Mouse (Mus musculus): ENCODE measurements at regions not wholly inside any gene's neighbourhood (a gene's known extent, or its start where the extent isn't known, plus 50 kb on each side); places are given as distances from the start of the nearest gene placed in this dataset.

DNA sequence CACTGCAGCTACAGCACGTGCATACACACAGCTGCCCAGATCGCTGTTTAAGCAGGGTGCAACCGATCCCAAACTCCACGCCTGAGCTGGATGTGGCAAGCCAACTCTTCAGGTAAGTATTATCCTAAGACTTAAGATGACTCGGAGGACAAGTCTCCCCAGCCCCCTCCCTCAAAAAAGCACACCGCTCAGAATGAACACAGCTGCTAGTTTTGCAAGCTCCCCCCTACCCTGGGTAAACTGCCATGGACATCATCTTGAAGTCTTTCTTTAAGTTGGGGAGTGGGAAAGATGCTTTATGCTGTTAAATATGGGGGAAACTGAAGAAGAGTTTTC, 448.1 kb downstream of the Cd83 start:
- no peaks in the 10 kb centered on the region for H3K9me3 ChIP-seq (ENCODE audit: control insufficient read depth, low read length)
- no peak for ATAC-seq (ENCODE audit: low FRiP score, low TSS enrichment)
- TF ChIP-seq CTCF (IDR thresholded peaks at IDR 0.05; ENCODE audit: low read depth): no peak
- TF ChIP-seq EP300 (optimal IDR thresholded peaks at IDR 0.05): no peak

DNA sequence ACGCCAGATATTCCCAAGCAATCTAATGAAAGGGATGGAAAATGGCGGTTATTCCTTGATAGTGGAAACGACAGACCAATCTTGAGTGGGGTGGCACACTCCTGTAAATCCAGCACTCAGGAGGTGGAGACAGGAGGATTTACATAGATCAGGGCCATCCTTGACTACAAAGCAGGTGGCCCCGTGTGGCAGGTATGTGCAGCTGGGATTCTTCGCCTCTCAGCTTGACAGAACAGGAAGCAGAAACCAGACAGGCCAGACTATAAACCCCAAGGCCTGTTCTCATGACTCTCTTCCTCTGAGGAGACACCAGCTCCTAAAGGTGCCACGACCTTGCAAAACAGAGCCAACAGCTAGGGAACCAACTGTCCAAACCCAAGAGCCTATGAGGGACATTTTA, 449.7 kb downstream of the Cd83 start:
- no peaks in the 10 kb centered on the region for H3K27me3 ChIP-seq (ENCODE audit: control insufficient read depth, insufficient read depth, low read length)
- no peaks in the 10 kb centered on the region for H3K4me1 ChIP-seq (replicated peaks; ENCODE audit: control insufficient read depth, insufficient read depth)
- no peak for TF ChIP-seq EP300 (optimal IDR thresholded peaks at IDR 0.05)
- no peak for TF ChIP-seq CTCF (IDR thresholded peaks at IDR 0.05; ENCODE audit: low read depth)
- no peak overlapping the region for H3K4me2 ChIP-seq (replicated peaks; ENCODE audit: low read depth)
- DNase-seq (ENCODE audit: low spot score) (no peak), ATAC-seq (ENCODE audit: low FRiP score, low TSS enrichment) (no peak)
- H3K36me3 ChIP-seq (ENCODE audit: control insufficient read depth, insufficient read depth, low read length): no peaks in the 10 kb centered on the region
- WGBS: 79% methylated on average over 6 of the region's 6 CpGs
- no peak overlapping the region for H3K4me3 ChIP-seq (ENCODE audit: low read depth, low read length)
- no peaks in the 10 kb centered on the region for H3K9me3 ChIP-seq (ENCODE audit: control insufficient read depth, low read length)
- no peak overlapping the region for H3K9ac ChIP-seq (ENCODE audit: low read length)
- H3K27ac ChIP-seq (replicated peaks): no peak overlapping the region

More for the DNA sequence above, 448.1 kb downstream of the Cd83 start:
- Histone ChIP-seq H3K27me3 (ENCODE audit: control insufficient read depth, insufficient read depth, low read length) (no peaks in the 10 kb centered on the region), H3K4me1 (replicated peaks; ENCODE audit: control insufficient read depth, insufficient read depth) (no peaks in the 10 kb centered on the region), H3K4me3 (ENCODE audit: low read depth, low read length) (no peak overlapping the region), H3K36me3 (ENCODE audit: control insufficient read depth, insufficient read depth, low read length) (no peaks in the 10 kb centered on the region), H3K9ac (ENCODE audit: low read length) (no peak overlapping the region), H3K4me2 (replicated peaks; ENCODE audit: low read depth) (no peak overlapping the region), H3K27ac (replicated peaks) (no peak overlapping the region)
- no peak for DNase-seq (ENCODE audit: low spot score)
- WGBS: 64% methylated on average over 6 of the region's 6 CpGs

- no peak overlapping the region for H3K4me2 ChIP-seq (replicated peaks; ENCODE audit: low read depth)
- TF ChIP-seq EP300 (optimal IDR thresholded peaks at IDR 0.05) (no peak), CTCF (IDR thresholded peaks at IDR 0.05; ENCODE audit: low read depth) (no peak)
- no peaks in the 10 kb centered on the region for H3K4me1 ChIP-seq (replicated peaks; ENCODE audit: control insufficient read depth, insufficient read depth)
- ATAC-seq (ENCODE audit: low FRiP score, low TSS enrichment) (no peak), DNase-seq (ENCODE audit: low spot score) (no peak)
- H3K4me3 ChIP-seq (ENCODE audit: low read depth, low read length): no peak overlapping the region
- H3K36me3 ChIP-seq (ENCODE audit: control insufficient read depth, insufficient read depth, low read length): no peaks in the 10 kb centered on the region
- 67% methylated on average over 5 of the region's 5 CpGs for WGBS
- H3K27ac ChIP-seq (replicated peaks): no peak overlapping the region
- H3K27me3 ChIP-seq (ENCODE audit: control insufficient read depth, insufficient read depth, low read length): no peaks in the 10 kb centered on the region
- no peaks in the 10 kb centered on the region for H3K9me3 ChIP-seq (ENCODE audit: control insufficient read depth, low read length)
- no peak overlapping the region for H3K9ac ChIP-seq (ENCODE audit: low read length)
Observed at GRCm38 (mm10) chr13:44235236-44235635, 450.7 kb downstream of the Cd83 start.

DNA sequence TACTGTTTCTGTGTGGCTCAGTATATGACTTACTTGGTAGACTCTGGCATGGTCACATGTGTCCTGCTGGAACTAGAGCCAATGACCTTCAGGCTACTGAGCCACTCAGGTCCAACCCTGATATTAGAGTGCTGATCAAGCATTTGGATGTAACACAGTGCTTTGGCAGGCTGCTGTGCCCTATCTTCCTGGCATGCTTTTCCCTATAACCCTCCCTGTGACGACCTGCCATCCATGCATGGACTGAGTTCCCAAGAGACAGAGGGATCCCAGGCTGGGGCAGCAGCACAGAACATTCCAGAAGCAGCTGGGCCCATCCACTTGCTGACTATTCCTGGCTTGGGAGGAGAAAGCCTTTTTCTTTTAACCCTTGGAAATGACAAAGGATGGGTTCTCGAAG, 451.4 kb downstream of the Cd83 start:
- no peak for ATAC-seq (ENCODE audit: low FRiP score, low TSS enrichment)
- Histone ChIP-seq H3K4me1 (replicated peaks; ENCODE audit: control insufficient read depth, insufficient read depth) (no peaks in the 10 kb centered on the region), H3K4me2 (replicated peaks; ENCODE audit: low read depth) (no peak overlapping the region), H3K9me3 (ENCODE audit: control insufficient read depth, low read length) (no peaks in the 10 kb centered on the region), H3K27me3 (ENCODE audit: control insufficient read depth, insufficient read depth, low read length) (no peaks in the 10 kb centered on the region), H3K36me3 (ENCODE audit: control insufficient read depth, insufficient read depth, low read length) (no peaks in the 10 kb centered on the region), H3K27ac (replicated peaks) (no peak overlapping the region), H3K9ac (ENCODE audit: low read length) (no peak overlapping the region), H3K4me3 (ENCODE audit: low read depth, low read length) (no peak overlapping the region)
- 84% methylated on average over 2 of the region's 2 CpGs for WGBS
- TF ChIP-seq CTCF (IDR thresholded peaks at IDR 0.05; ENCODE audit: low read depth) (no peak), EP300 (optimal IDR thresholded peaks at IDR 0.05) (no peak)
- no peak for DNase-seq (ENCODE audit: low spot score)

DNA sequence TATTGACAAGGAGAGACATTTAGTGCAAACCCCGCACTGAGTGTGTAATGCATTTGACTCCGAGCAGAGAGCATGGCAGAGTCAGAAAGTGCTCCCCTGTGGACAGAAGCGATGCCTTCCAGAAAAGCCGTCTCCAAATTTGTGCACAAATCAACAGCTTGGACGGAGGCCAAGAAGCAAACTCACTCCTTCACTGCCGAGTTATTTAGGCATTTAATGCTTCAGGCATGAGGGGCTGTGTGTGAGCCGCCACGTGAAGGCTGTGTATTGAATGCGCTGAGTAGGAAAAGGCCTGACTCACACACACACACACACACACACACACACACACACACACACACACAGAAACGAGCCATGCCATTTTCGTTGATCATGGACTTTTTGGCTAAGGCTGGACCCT, 453.7 kb downstream of the Cd83 start:
- no peak for ATAC-seq (ENCODE audit: low FRiP score, low TSS enrichment)
- 25% methylated on average over 11 of the region's 11 CpGs for WGBS
- DNase-seq (ENCODE audit: low spot score): no peak
- Histone ChIP-seq H3K4me1 (replicated peaks; ENCODE audit: control insufficient read depth, insufficient read depth) (no peaks in the 10 kb centered on the region), H3K4me2 (replicated peaks; ENCODE audit: low read depth) (no peak overlapping the region), H3K9me3 (ENCODE audit: control insufficient read depth, low read length) (no peaks in the 10 kb centered on the region), H3K36me3 (ENCODE audit: control insufficient read depth, insufficient read depth, low read length) (no peaks in the 10 kb centered on the region), H3K9ac (ENCODE audit: low read length) (no peak overlapping the region), H3K27ac (replicated peaks) (no peak overlapping the region), H3K4me3 (ENCODE audit: low read depth, low read length) (no peak overlapping the region), H3K27me3 (ENCODE audit: control insufficient read depth, insufficient read depth, low read length) (no peaks in the 10 kb centered on the region)
- TF ChIP-seq CTCF (IDR thresholded peaks at IDR 0.05; ENCODE audit: low read depth): peak; percentile 7; the same call in 1 of the 2 replicates
- no peak for TF ChIP-seq EP300 (optimal IDR thresholded peaks at IDR 0.05)

DNA sequence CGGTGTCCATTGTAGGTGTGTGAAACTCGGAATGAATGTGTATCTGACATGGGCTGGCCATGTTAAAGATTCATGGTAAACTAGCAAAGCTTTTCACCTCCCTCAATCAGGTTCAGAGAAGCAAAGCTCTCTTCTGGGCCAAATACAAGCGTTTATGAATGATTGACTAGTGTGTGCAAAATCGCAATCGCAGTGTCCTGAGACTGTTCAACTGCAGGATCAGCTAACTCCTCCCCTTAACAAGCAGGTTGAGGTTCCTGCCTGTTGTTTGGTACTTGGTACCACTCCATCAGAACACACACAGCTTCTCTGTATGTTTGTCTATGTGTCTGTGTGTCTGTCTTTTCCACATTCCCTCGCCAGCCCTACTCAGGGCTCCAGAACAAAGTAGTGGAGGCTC, 458.6 kb downstream of the Cd83 start:
- Histone ChIP-seq H3K4me3 (ENCODE audit: low read depth, low read length) (no peak overlapping the region), H3K27me3 (ENCODE audit: control insufficient read depth, insufficient read depth, low read length) (no peaks in the 10 kb centered on the region), H3K36me3 (ENCODE audit: control insufficient read depth, insufficient read depth, low read length) (no peaks in the 10 kb centered on the region), H3K4me2 (replicated peaks; ENCODE audit: low read depth) (no peak overlapping the region), H3K9me3 (ENCODE audit: control insufficient read depth, low read length) (no peaks in the 10 kb centered on the region), H3K4me1 (replicated peaks; ENCODE audit: control insufficient read depth, insufficient read depth) (no peaks in the 10 kb centered on the region), H3K9ac (ENCODE audit: low read length) (no peak overlapping the region), H3K27ac (replicated peaks) (no peak overlapping the region)
- DNase-seq (ENCODE audit: low spot score) (no peak), ATAC-seq (ENCODE audit: low FRiP score, low TSS enrichment) (no peak)
- WGBS: 90% methylated on average over 6 of the region's 6 CpGs
- TF ChIP-seq EP300 (optimal IDR thresholded peaks at IDR 0.05): no peak
- no peak for TF ChIP-seq CTCF (IDR thresholded peaks at IDR 0.05; ENCODE audit: low read depth)

Measured in stomach, postnatal 0 days (tissue).